Mouse (Mus musculus) kidney, adult 9 months (tissue): ENCODE data around the gene Atxn2l.
"Not testable (repeated sequence)": the region's sequence is repeated elsewhere in the genome, so short reads cannot be mapped to it uniquely, and the experiment has no call there.

ENCODE experiments used
- DNase-seq: peaks from one replicate; pipeline ENCODE4 v3.0.0; 2022

Atxn2l gene

DNA sequence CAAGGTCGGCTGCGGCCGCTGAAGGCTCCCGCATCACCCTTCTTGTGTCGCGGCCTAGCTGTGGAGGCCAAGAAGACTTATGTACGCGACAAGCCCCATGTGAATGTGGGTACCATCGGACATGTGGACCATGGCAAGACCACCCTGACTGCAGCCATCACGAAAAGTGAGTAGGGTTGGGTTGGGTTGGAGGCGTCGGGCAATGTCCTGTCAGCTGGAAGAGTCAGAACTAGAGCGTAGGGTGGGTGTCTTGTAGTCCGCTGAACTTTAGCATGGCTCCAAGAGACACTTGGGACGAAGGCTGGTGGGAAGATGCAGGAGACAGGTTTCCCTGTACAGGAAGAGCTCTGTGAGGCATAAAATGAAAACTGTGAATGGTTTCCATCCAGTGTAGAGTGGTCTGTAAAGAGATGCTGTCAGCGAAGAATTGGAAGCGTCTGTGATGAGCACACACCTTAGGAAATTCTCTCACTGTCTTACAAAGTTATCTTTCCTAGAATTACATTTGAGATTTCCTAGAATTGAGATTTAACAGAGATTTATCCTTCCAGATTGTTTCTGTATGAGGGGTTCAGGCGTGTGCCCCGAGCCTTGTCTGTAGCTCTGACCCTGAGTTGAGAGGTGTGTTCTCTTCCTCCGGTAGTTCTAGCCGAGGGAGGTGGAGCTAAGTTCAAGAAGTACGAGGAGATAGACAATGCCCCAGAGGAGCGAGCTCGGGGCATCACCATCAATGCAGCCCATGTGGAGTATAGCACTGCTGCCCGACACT, 15.4 kb downstream of the Atxn2l start:
- not testable (repeated sequence) for DNase-seq

DNA sequence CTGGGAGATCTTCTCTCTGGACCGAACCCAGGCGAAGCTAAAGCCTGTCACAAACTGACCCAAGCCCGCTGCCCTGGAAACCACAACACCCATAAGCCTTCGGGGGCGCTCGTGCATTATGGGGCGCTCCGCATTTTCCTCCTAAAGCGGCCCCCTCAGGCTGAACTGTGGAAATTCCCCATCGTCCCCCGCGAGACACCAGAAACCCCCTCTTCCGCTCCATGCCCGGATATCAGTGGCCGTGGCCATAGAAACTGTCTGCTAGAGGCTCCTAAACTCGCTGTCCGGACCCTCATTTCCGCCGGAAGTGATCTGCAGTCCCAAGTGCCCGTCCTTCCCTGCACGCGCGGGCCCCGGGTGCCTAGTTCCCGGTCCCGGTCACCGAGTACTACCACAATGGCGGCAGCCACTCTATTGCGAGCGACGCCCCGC, 16.2 kb downstream of the Atxn2l start, which contains the start of gene Tufm:
Tufm (plus strand) TSS at position 310 of the 432 bp plus-strand sequence.
- peak; percentile 98 for DNase-seq

DNA sequence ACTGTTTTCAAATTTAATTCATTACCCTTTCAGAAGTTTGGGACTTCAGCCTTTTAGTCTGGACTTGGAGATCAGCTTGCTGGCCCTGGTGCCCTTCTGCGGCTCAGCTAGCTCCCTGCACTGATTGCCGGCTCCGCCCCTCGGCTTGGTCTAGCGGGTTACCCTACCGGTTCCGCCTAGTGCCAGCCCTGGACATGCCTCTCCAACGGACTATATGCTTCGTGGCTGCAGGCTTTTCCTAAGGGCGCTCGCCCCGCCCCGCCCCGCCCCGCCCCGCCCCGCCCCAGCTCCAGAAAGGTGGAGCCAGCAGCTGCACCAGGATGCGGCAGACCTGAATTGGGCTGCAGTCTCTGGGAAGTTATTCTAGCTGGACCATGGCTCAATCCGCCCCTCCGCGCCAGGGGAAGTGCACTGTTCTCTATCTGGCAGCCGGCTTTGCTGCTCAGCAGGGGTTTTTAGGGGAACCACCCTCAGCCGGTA, 20.8 kb downstream of the Atxn2l start:
- DNase-seq: peak; percentile 95

DNA sequence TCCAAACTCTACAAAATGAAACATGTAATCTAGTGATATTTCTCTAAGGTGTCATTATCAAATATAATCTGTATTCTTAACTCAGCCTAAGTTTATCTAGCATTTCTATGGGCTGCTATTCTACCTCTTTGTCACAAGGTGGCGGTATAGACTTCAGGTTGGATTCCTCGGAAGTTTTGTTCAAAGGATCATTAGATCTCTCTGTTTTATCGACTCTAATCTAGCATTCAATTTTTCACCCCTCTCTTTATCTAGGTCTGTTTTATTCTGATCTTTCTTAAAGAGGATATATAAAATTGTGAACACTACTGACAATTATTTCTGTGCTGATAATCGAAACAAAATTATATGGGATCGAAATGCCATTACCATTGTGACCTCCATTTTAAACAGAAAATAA, 21.5 kb downstream of the Atxn2l start:
- no peak for DNase-seq

DNA sequence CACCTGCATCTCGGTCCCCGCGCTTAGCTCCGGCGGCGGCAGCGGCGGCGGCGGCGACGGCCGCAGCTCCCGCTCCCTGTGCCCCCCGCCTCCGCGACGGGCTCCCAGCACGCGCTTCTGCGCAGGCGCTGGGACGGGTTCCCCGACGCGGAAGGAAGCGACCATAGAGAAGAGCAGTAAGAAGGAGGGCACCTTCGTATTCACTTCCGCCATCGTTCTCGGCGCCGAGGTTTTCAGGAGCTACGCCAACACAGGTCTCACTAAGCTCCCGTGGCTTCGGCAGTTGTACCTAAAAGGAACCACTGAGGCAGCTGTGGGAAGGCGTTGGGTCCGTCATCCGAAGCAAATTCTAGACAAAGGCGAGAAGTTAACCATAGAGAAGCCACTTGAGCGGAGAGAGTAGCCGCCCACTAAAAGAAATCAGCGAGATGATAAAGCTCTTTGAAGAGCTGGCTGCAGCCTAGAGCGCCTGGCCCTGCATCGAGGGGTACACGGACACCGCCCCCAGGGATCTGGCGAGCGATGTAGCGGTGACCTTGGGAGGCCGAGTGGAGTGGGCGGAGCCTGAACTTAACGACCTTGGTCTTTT, 28.1 kb downstream of the Atxn2l start, which contains the start of gene Sh2b1:
Sh2b1 (minus strand) TSS at position 432 of the 589 bp plus-strand sequence.
- peak; percentile 93 for DNase-seq

DNA sequence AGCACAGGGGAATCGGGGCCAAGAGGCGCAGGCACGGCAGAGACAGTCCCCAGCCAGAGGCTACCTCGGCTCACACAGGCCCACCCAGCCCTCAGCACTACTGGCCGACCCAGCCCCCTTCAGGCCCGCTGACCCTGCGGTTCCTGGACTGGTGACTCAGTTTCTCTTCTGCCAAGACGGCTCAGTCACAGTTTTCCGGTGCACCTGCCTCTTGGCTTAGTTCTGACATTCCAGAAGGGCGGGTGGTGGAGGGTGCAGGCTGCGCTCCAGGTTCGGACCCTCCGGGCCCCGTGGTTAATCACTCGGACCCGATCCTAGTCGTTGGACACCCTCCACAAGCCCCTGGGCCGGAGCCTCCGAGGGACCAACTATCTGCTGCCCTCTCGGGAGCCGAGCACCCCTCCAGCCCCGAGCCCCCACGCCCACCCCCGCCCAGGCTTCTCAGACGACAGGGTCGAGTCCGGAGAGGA, 28.7 kb downstream of the Atxn2l start:
- peak; percentile 37 for DNase-seq

DNA sequence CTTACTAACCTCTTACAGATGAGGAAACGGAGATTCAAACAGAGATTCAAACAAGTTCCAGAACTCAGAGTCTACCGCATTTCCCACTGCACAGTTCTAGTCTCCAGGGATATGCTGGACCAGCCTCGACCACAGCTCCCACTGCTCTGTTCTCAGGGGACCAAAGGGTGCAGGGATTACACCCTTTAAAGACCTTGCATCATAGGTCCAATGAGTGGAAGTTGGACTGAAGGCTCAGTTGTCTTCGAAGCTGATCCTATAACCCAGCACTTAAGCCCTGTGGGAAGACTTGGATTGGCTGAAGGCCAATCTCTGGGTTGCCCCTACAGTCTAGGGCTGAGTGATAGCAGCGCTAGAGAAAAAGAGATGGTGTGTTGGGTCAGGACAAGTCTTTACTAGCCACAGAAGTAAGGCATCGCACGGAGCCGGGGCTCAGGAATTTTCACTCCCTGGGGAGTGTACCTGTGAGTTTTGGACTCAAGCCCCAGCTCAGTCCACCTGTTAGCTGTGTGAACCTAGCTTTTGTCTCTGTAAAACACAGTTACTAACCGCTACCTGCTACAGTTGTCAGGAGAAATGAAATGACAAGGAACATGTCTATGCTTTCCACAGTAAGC, 29.7 kb downstream of the Atxn2l start:
- DNase-seq: no peak

DNA sequence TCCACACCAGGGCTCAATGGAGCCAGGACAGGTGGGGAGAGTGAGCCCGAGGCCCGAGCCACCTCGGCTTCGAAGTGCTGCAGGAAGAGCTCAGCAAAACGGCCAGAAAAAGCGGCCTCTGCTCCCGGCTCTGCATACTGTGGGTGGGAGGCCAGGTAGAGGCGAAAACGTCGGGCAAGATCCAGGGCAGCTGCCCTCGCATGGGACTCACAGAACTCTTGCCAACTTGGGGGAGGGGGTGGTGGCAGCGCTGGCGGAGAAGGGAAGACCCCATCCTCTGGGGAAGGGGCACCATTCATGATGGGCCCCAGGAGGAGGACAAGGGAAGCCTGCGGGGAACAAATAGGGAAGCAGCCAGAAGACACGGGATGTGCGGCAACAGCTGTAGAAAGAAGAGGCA, 30.5 kb downstream of the Atxn2l start:
- no peak for DNase-seq

DNA sequence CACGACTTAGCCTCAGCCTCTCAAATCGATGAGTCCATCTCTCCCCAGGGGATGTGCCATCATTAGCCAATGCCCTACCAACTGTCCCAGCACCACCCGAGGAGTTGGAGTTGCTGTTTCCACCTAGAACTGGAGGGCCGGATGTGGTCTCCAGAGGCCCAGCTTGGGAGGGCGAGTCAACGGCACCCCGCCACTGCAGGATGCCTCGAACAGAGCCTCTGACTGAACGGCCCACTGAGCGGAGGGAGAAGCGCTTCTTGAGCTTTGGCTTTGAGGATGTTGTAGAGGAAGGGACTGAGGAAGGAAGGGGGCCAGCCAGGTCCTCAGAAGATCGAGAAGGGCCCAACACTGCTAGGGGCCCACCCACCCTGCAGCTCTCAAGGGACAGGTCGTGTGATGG, 30.9 kb downstream of the Atxn2l start:
- DNase-seq: no peak

DNA sequence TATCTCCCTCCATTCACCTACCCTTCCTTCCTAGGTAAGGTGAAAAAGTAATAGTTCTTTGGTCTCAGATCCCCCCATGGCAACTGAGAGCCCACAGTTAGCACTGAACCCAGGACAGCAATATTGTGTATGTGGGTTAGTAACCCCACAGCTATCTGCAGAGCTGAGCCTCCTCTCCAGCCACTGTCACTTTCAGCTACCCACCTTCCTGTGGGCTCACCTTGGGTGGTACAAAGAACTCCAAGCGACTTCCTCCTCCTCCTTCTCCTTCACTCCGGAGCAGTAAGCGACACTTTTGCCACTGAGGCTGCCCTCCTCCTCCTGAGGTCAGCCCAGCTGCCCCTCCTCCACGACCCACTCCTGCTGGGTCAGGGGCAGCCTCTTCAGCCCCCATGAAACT, 31.4 kb downstream of the Atxn2l start:
- DNase-seq: no peak

DNA sequence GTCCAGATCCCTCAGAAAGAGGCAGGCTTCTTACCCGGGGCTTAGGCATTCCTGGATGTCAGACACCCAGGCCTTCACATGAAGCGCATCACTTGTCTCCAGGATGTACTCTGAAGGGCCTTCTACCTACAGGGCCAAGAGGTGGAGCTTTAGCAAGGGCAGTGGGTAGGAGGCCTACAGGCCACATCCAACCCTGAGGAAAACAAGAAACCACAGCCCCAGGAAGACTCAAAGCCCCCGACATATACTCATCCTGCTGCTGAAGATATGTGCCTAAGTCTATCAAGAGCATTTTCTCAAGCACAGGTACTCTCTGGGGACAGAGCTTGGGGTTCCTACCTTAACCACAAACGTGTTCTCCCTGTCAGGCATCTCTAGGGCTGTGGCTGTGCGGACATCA, 31.9 kb downstream of the Atxn2l start:
- DNase-seq: no peak

DNA sequence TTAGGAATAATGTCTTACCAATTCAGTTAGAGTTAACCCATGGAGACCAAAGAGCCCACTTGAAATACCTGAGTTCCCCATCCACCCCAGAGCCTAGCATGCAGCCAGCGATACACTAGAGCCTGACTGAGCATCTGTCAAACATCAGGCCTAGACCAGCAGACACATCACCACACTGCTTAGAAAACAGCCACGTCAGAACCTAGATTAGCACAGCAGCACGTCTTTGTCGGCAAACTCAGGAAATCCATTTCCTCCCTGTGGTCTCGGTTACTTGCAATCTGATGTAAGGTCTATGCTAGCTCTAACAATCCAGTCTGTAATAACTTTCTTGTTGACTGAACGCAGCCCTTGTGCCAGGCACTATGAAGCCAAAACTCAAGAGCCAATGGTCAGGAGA, 33.2 kb downstream of the Atxn2l start:
- DNase-seq: no peak

DNA sequence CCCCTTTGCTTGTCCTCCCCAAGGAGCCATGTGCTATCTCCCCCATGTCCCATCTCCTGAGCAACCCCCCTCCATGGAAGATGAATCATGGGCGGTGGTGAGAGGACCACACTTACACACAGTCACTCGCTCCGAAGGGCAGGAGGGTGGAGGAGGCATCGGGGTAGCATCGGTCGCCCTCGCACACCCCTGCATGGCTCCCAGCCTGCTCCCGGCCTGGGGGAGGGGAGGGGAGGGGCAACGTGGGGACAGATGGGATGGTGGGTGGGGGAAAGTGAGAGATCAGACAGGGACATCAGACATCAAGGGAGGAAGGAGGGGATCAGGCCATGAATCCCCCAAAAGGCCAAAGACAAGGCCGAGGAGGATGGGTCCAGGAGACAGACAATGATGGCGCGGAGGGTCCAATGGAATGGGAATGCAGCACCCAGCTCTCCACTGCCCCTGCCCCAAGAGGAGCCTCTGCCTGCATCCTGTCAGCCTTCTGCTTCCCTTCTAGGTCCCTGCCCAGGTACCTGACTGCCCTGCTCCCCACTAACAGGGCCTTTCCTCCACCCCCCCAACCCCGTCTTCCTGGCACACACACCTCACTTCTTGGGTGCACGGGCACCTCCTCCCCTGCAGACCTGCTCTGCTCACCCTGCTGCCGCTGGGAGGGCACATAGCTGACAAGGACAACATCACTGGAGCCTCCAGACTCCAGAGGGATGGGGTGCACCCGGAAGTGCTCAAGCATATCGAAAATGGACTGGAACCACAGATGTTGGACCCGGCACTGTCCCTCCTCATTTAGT, 35.2 kb downstream of the Atxn2l start:
- DNase-seq: no peak

DNA sequence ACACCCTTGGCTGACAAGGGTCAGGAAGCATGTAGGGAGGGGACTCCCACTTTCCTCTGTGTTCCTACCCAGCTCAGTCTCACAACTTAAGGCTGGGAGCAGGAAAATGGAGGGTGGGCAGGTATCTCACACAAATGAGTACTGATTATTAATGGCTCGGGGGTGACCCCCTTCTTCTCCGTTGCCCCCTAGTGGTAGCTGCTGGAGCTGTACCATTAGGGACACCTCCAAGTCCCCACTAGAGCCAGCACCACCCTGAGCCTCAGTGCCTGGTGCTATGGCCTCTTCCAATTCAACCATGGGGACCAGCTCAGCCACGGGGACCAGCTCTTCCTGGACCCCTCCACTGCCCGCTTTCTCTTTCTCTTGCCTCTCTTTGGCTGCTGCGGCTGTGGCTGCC, 36.0 kb downstream of the Atxn2l start:
- DNase-seq: peak; percentile 49

DNA sequence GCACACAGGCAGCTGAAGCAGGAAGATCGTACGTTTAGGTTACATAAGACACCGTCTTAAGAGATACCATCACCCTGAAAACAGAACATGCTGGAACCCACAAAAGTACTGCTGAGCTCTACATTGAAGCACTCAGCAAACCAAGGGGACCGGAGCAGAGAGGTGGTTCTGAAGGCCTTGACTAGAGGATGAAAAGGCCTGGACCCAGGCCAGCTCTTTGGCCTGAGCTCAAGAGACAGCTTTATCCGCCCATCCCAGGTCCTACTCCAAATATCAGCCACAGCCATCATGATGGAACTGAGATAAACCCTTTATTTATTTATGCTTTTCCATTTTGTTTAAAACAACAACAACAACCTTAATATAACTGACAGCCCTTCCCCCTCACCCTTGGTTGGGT, 36.5 kb downstream of the Atxn2l start:
- DNase-seq: no peak

DNA sequence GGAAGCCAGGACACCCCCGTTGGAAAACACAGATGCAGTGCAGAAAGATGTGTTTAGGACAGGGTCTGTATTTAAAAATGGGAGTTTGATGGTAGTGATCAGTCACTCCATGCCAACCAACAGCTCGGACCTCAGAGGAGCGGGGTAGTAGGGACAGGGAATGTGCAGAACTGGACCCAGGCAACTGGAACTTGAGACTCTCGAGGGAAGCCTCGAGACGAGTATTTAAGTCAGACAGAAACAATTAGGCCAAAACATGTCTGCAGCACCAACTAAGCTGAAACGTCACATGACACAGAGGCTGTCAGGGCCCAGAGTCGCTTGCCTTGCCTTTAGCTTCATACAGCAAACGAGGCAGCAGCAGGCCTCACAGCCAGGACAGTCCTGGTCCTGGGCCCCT, 37.1 kb downstream of the Atxn2l start:
- no peak for DNase-seq

DNA sequence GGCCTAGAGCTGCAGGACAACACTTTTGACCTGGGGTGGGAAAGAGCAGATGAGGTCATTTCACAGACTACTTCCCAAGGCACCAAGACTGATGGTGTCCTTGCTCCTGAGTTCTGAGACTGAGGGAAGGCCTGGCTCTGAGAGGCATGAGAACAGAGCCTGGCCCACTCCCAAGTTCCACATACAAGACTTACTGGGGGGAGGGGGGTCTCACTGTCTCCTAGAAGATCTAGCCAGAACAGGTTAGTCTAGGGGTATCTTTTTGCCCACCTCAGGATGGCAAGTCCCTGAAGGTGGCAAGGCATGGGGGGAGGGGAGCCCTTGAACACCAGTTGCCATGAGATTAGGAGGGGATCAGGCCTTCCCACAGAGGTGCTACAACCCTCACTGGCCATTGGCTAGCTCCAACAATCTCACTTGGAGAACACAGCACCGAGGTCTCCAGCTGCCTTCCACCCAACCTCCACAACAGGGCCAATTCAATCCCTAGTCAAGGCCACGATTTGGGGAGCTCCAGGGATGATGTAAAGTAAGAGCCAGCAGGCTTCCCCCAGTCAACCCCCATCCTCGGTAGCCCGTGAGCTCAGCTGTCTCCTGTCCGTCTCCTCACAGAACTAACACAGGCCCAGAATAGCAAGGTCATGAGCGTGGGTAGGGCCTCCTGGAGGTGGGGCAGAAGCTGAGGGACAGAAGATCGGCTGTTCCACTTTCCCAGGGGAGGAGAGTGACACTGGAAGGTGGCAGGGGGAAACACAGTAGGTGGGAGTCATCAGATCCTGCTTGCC, 37.8 kb downstream of the Atxn2l start:
- DNase-seq: no peak

DNA sequence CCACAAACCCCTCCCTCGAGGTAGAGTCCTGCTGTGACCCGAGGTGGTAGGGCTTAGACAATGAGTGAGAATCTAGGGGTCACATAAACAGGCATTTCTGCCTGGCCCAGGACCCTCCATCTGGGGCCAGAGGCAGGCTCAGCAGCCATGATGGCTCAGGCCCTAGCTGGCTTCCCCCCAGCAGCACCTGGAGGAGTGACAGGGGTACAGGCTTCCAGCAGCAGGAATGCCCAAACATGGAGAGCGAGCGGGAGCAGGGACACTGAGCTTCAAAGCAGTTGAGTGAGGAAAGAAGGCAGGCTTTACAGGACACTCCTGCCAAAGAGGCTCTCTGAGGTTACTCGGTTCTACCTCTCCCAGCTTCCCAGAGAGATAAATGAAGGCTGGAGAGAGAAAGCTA, 38.4 kb downstream of the Atxn2l start:
- no peak for DNase-seq

DNA sequence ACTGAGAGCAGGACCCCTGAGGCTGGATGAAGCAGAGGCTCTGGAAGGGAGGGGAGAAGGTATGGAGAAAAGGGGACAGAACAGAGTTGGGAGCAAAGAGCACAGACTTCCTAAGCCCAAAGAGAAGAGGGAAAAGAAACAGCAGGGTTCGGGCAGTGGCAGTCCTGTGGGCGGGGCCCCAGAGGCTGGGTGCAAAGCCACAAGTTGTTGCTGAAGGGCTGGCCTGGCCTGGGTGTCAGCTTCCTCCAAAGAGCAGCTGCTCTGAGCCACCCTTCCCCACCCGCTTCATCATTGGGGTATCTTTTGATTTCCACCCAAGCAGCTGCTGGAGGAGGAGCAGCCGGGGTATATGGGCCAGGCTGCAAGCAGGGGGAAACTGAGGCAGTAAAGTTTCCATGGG, 39.1 kb downstream of the Atxn2l start:
- no peak for DNase-seq

DNA sequence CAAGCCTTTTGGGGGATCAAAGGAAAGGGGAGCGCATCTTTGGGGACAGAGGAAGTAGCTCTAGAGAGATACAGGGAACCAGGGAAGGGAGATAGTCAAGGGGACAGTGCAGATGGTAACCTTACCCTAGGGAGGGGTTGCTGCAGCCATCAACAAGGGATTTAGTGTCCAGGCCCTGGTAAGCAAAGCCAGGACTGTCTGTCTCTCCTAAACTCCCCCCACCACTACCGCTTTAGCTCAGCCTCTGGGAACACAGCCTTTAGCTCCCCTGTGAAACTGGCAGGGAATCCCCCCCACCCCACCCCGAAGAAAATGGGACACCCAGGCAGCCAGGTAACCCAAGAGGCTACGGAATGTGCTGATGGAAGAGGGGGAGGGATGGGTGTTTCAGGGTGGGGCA, 39.7 kb downstream of the Atxn2l start:
- no peak for DNase-seq

DNA sequence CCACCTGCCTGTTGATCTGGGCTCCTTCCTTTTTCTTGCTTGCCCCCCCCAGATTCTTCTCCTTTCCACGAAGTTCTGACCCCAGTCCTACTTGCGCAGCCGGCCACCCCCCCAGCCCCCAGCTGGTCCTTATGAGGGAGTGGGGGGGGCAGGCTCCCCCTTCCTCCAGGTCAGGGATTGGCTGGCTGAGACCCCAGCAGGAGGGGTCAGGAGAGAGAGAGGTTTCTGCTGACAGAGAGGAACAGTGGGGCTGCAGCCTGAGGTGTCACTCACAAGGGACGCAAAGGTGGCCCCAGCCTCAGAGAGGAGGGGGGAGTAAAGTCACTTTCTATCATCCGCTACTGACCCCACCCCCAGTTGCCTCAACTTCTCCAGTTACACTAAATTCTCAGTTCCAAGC, 40.2 kb downstream of the Atxn2l start, which contains the start of gene Atp2a1:
Atp2a1 (minus strand) TSS at position 105 of the 400 bp plus-strand sequence.
- no peak for DNase-seq

DNA sequence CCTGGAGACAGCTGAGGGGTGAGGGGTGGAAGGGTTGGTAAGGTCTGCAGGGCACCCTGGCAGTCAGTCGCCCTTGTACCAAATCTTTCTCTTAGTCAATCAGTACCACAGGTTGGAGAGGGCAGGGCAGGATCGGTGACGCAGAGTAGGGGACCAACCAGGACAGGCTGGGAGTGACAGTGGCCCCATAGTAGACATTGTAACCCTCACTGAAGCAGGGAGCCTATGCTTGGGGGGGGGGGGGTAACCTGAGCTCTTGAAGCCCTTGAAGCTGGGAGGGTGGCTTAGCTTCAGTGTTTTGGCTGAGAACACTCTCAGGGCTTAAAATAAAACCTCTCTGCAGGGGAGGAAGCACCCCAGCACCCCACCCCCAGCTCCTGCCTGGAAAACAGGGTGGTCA, 41.6 kb downstream of the Atxn2l start:
- no peak for DNase-seq
